Mouse (Mus musculus) limb, embryonic 14.5 days (tissue): ENCODE data around the gene Slf2. TPM values are rescaled to one million over a fixed set of nuclear protein-coding genes. Genes with fewer than 3 reads are reported as not detected.

Experiments used
- ATAC-seq: fragments of 200-750 bp; cut with Nextera tagmentation; 2 replicates; pipeline ENCODE4 v1.8.0; 2017; ENCODE audit warnings: low read depth, moderate number of reproducible peaks, moderate TSS enrichment; ENCODE audit not compliant: low FRiP score
- DNase-seq: peaks from one replicate; pipeline ENCODE4 v3.0.0-alpha.2; 2015; ENCODE audit warnings: low spot score
- H3K27ac ChIP-seq: fragments of 300-500 bp; sonication (generic); replicated peaks from 2 replicates; pipeline ENCODE4 v1.5.1; 2014; ENCODE audit warnings: low read depth, mild to moderate bottlenecking, low read length, moderate library complexity, mixed read lengths
- H3K27me3 ChIP-seq: fragments of 300-500 bp; sonication (generic); 2 replicates; pipeline ENCODE4 v1.6.1; 2014; ENCODE audit warnings: low read length, mixed read lengths; ENCODE audit not compliant: control insufficient read depth, insufficient read depth
- H3K36me3 ChIP-seq: fragments of 300-500 bp; sonication (generic); 2 replicates; pipeline ENCODE4 v1.6.1; 2014; ENCODE audit warnings: mild to moderate bottlenecking, low read length, moderate library complexity, mixed read lengths; ENCODE audit not compliant: control insufficient read depth, insufficient read depth
- H3K4me1 ChIP-seq: fragments of 300-500 bp; sonication (generic); 2 replicates; pipeline ENCODE4 v1.6.1; 2014; ENCODE audit warnings: antibody characterized with exemption, low read length, mixed read lengths; ENCODE audit not compliant: control insufficient read depth, insufficient read depth
- H3K4me2 ChIP-seq: fragments of 300-500 bp; sonication (generic); replicated peaks from 2 replicates; pipeline ENCODE4 v1.6.1; 2014; ENCODE audit warnings: low read depth, mild to moderate bottlenecking, low read length, moderate library complexity; ENCODE audit not compliant: severe bottlenecking
- H3K4me3 ChIP-seq: fragments of 300-500 bp; sonication (generic); replicated peaks from 2 replicates; pipeline ENCODE4 v1.5.1; 2014; ENCODE audit warnings: low read length
- H3K9ac ChIP-seq: fragments of 300-500 bp; sonication (generic); 2 replicates; pipeline ENCODE4 v1.6.1; 2014; ENCODE audit warnings: mild to moderate bottlenecking, low read depth, low read length, moderate library complexity; ENCODE audit not compliant: severe bottlenecking
- H3K9me3 ChIP-seq: fragments of 300-500 bp; sonication (generic); 2 replicates; pipeline ENCODE4 v1.6.1; 2016; ENCODE audit warnings: low read length; ENCODE audit not compliant: control insufficient read depth
- POLR2A ChIP-seq: fragments of 200-500 bp; IDR thresholded peaks from 2 replicates; pipeline ENCODE4 v1.8.0; 2012; ENCODE audit warnings: inconsistent platforms, mild to moderate bottlenecking, moderate library complexity, borderline replicate concordance; ENCODE audit not compliant: insufficient read depth, insufficient read length; ENCODE audit errors: extremely low read depth
- WGBS: fragments of 180-500 bp; shearing (Covaris S2); extraction: QIAGEN DNeasy Blood & Tissue Kit; methylation state at CpG from one replicate; pipeline ENCODE4 v1.1.7; 2014; 5-methylcytosine and 5-hydroxymethylcytosine counted together
- polyA plus RNA-seq, 2 experiments: library from polyadenylated mRNA; depleted of rRNA in 1 of 2; stranded (reverse) in 1 of 2; unstranded in 1 of 2; fragments of >200 nt; fragmentation: Nextera tagmentation in 1 of 2; extraction: Ambion mirVana in 1 of 2; gene quantifications; 2 replicates each; pipeline versions ENCODE4 v1.2.1 to v1.2.3; 2012 to 2014

The Slf2 gene
- polyA plus RNA-seq, 2 experiments = 35.0 to 39.1 TPM

- Histone ChIP-seq H3K4me1 (peaks cover 6% of the 10 kb centered on the region), H3K9ac (no peak overlapping the region), H3K36me3 (no peaks in the 10 kb centered on the region), H3K4me2 (no peak overlapping the region), H3K4me3 (no peak overlapping the region), H3K27me3 (no peaks in the 10 kb centered on the region), H3K9me3 (no peaks in the 10 kb centered on the region), H3K27ac (no peak overlapping the region)
- DNase-seq (no peak), ATAC-seq (no peak)
- 11% methylated on average over 6 of the region's 6 CpGs for WGBS
- TF ChIP-seq POLR2A = no peak
Observed at GRCm38 (mm10) chr19:44889548-44889947, 41.4 kb upstream of the Slf2 start.

- no peak overlapping the region for H3K4me2 ChIP-seq
- peaks cover 6% of the 10 kb centered on the region for H3K4me1 ChIP-seq
- WGBS = 56% methylated on average over 15 of the region's 15 CpGs
- DNase-seq = no peak
- no peak overlapping the region for H3K27ac ChIP-seq
- no peaks in the 10 kb centered on the region; the same call in 1 of the 2 replicates for H3K27me3 ChIP-seq
- ATAC-seq = no peak
- H3K36me3 ChIP-seq = no peaks in the 10 kb centered on the region
- no peak overlapping the region for H3K9ac ChIP-seq
- TF ChIP-seq POLR2A = no peak
- no peaks in the 10 kb centered on the region for H3K9me3 ChIP-seq
- H3K4me3 ChIP-seq = no peak overlapping the region
Observed at GRCm38 (mm10) chr19:44891446-44891845, 39.5 kb upstream of the Slf2 start.

- 0 out of 2 replicates have a peak, but pooled peaks have one; percentile 23 for ATAC-seq
Observed at GRCm38 (mm10) chr19:44893231-44893871, 37.6 kb upstream of the Slf2 start.

GRCm38 (mm10) chr19:44895245-44895644 lies 35.7 kb upstream of the Slf2 start:
- Histone ChIP-seq H3K9ac (no peak overlapping the region), H3K27ac (no peak overlapping the region), H3K36me3 (no peaks in the 10 kb centered on the region), H3K4me1 (peaks cover 6% of the 10 kb centered on the region), H3K27me3 (no peaks in the 10 kb centered on the region; the same call in 1 of the 2 replicates), H3K4me2 (no peak overlapping the region), H3K4me3 (no peak overlapping the region), H3K9me3 (no peaks in the 10 kb centered on the region)
- DNase-seq (peak; percentile 81), ATAC-seq (peak; percentile 56; the same call in 1 of the 2 replicates)
- TF ChIP-seq POLR2A = no peak
- WGBS = 2% methylated on average over 4 of the region's 4 CpGs

More at GRCm38 (mm10) chr19:44893231-44893871, 37.6 kb upstream of the Slf2 start:
- peak overlapping the region; percentile 22 for H3K4me2 ChIP-seq
- H3K4me3 ChIP-seq = no peak overlapping the region
- H3K27me3 ChIP-seq = no peaks in the 10 kb centered on the region; the same call in 1 of the 2 replicates
- H3K9me3 ChIP-seq = no peaks in the 10 kb centered on the region
- no peak overlapping the region for H3K27ac ChIP-seq
- TF ChIP-seq POLR2A = no peak
- DNase-seq = peak; percentile 30
- H3K36me3 ChIP-seq = no peaks in the 10 kb centered on the region
- H3K4me1 ChIP-seq = peaks cover 6% of the 10 kb centered on the region
- WGBS = 36% methylated on average over 15 of the region's 19 CpGs
- peak overlapping the region; percentile 25; the same call in 1 of the 2 replicates for H3K9ac ChIP-seq

- Histone ChIP-seq H3K4me3 (no peak overlapping the region), H3K4me2 (no peak overlapping the region), H3K4me1 (peaks cover 6% of the 10 kb centered on the region), H3K9me3 (no peaks in the 10 kb centered on the region), H3K9ac (no peak overlapping the region), H3K27ac (no peak overlapping the region), H3K27me3 (no peaks in the 10 kb centered on the region; the same call in 1 of the 2 replicates), H3K36me3 (no peaks in the 10 kb centered on the region)
- DNase-seq (no peak), ATAC-seq (no peak)
- 54% methylated on average over 6 of the region's 6 CpGs for WGBS
- TF ChIP-seq POLR2A = no peak
Observed at GRCm38 (mm10) chr19:44896450-44896849, 34.5 kb upstream of the Slf2 start.
